ENCODE assay signal across 9 mouse cellular contexts in the genomic region with DNA sequence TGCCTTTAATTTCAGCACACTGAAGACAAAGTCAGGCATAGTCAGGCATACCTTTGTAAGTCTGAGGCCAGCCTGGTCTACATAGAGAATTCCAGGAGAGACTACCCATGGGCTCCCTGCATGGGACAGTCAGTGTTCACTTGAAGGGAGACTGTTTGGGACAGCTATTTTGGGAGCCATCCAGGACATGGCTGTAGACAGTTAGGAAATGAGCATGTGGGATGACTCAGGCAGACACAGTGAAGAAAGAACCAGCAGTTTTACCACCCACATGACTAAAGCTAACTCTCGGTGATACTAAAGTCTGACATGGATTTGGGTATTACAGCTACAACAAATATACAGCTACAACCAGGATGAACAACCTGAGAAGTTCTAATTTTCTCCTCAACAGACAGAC.
DNase-seq lines count a peak whose midpoint lies in the region; TF ChIP-seq lines count a peak whose summit lies in the region.
"Had no signal": no experiment of that assay in that cellular context is flagged by ENCODE, and none has a peak within 500 bp of the region (broad histone marks: within the 10 kb centered on the region; RNA-seq: fewer than 3 reads in every experiment).

No protein-coding gene starts in this region.

- peaks cover 0 to 10% of the 10 kb centered on the region in 2 experiments; a peak in 3 of 4 replicates for H3K36me3 ChIP-seq in MEL (ENCODE audit: control insufficient read depth in 1 of 2, insufficient read depth in 2 of 2, low read length in 2 of 2)

- TF ChIP-seq CTCF in MEL (IDR thresholded peaks at IDR 0.05 in 2 of 3, conservative IDR thresholded peaks at IDR 0.05 in 1 of 3; ENCODE audit: control insufficient read depth in 1 of 3, insufficient read depth in 1 of 3, low read depth in 2 of 3, low read length in 3 of 3, poor library complexity in 1 of 3, severe bottlenecking in 1 of 3) = no peak

- H3K4me1 ChIP-seq in MEL (ENCODE audit: control insufficient read depth in 1 of 2, insufficient read depth in 2 of 2, low read length in 2 of 2) = peaks cover 0 to 8% of the 10 kb centered on the region in 2 experiments; a peak in 1 of 4 replicates

- H3K79me2 ChIP-seq in MEL (ENCODE audit: control insufficient read depth, insufficient read depth, low read length, poor library complexity) = no peaks in the 10 kb centered on the region

- no peaks in the 10 kb centered on the region for H3K27me3 ChIP-seq in MEL (ENCODE audit: control insufficient read depth in 1 of 2, insufficient read depth in 2 of 2, low read length in 2 of 2)
- H3K27me3 ChIP-seq: megakaryocyte, embryonic 14.5 days had no signal

- no peak overlapping the region for H3K4me3 ChIP-seq in MEL (ENCODE audit: control insufficient read depth in 1 of 2, insufficient read depth in 1 of 2, low read depth in 2 of 2, low read length in 2 of 2)

- no peak for TF ChIP-seq EP300 in MEL (IDR thresholded peaks at IDR 0.05; ENCODE audit: low read depth in 1 of 2, low read length in 2 of 2)

- TF ChIP-seq RAD21 in MEL (IDR thresholded peaks at IDR 0.05; ENCODE audit: low read depth, low read length) = no peak

- H3K9me3 ChIP-seq in MEL (replicated peaks; ENCODE audit: insufficient read depth, low read length) = no peaks in the 10 kb centered on the region
- H3K9me3 ChIP-seq: megakaryocyte, embryonic 14.5 days had no signal

- H3K9ac ChIP-seq in MEL (ENCODE audit: control insufficient read depth, low read depth, low read length, poor library complexity, severe bottlenecking) = no peak overlapping the region

- no peak for TF ChIP-seq POLR2A in MEL (IDR thresholded peaks at IDR 0.05; ENCODE audit: control insufficient read depth in 1 of 2, insufficient read depth in 1 of 2, low read depth in 1 of 2, low read length in 2 of 2, poor library complexity in 1 of 2)

- H3K27ac ChIP-seq in MEL (ENCODE audit: control insufficient read depth, low read depth, low read length) = no peak overlapping the region

- DNase-seq in MEL (ENCODE audit: low read depth, low spot score) = peak; percentile 35
- DNase-seq in adrenal gland, adult 2 months = peak; percentile 73
- DNase-seq in layer of hippocampus, adult 18-20 months (ENCODE audit: low spot score in 2 of 2) = peak; percentile 37 to 76
- peak; percentile 31 for DNase-seq in lung, postnatal 25 days (ENCODE audit: low spot score)
- no peak for DNase-seq in T-cell, adult 2 months (ENCODE audit: low spot score)
- DNase-seq in testis, postnatal 14 days (ENCODE audit: low spot score) = no peak
- DNase-seq in urinary bladder, postnatal 4 days (ENCODE audit: low spot score in 2 of 2) = no peak
- DNase-seq: retina, postnatal 1 day had no signal

TF ChIP-seq in MEL, 35 proteins besides CTCF, POLR2A, EP300 and RAD21:
- TF ChIP-seq JUND (IDR thresholded peaks at IDR 0.05; ENCODE audit: low read depth, low read length) = no peak
- TF ChIP-seq MAX (IDR thresholded peaks at IDR 0.05; ENCODE audit: low read length) = 0 out of 2 replicates have a peak, but pooled peaks have one; percentile 18

Comparison
In these comparisons a context has a peak if more than half of its experiments do, and no peak if none do; other contexts are left out.
1. DNase-seq: peak in MEL (single experiment), adrenal gland, adult 2 months (single experiment), layer of hippocampus, adult 18-20 months (2 of 2) and lung, postnatal 25 days (single experiment); none in T-cell, adult 2 months (single experiment), testis, postnatal 14 days (single experiment) and urinary bladder, postnatal 4 days (0 of 2).